Mouse (Mus musculus) liver, embryonic 16.5 days (tissue): ENCODE data around the gene Neurod2. TPM values are rescaled to one million over a fixed set of nuclear protein-coding genes. Genes with fewer than 3 reads are reported as not detected.
A peak's percentile ranks its signal among the peaks of the same experiment; 100 is the strongest.

ENCODE experiments used
- ATAC-seq: fragments of 200-750 bp; cut with Nextera tagmentation; 2 replicates; pipeline ENCODE4 v1.8.0; 2017; ENCODE audit warnings: low read depth, mild to moderate bottlenecking, moderate number of reproducible peaks, moderate library complexity
- H3K27ac ChIP-seq: fragments of 300-500 bp; sonication (generic); 2 replicates; pipeline ENCODE4 v1.5.1; 2014; ENCODE audit warnings: mild to moderate bottlenecking, low read length
- H3K27me3 ChIP-seq: fragments of 300-500 bp; sonication (generic); 2 replicates; pipeline ENCODE4 v1.6.1; 2014; ENCODE audit warnings: low read depth, low read length, mixed read lengths; ENCODE audit not compliant: control insufficient read depth, insufficient read depth
- H3K36me3 ChIP-seq: fragments of 300-500 bp; sonication (generic); 2 replicates; pipeline ENCODE4 v1.6.1; 2014; ENCODE audit warnings: mild to moderate bottlenecking; ENCODE audit not compliant: control insufficient read depth, insufficient read depth
- H3K4me1 ChIP-seq: fragments of 300-500 bp; sonication (generic); 2 replicates; pipeline ENCODE4 v1.6.1; 2014; ENCODE audit warnings: low read depth, low read length, mixed read lengths; ENCODE audit not compliant: control insufficient read depth
- H3K4me2 ChIP-seq: fragments of 300-500 bp; sonication (generic); 2 replicates; pipeline ENCODE4 v1.6.1; 2014; ENCODE audit warnings: low read depth, low read length, mixed read lengths
- H3K4me3 ChIP-seq: fragments of 300-500 bp; sonication (generic); 2 replicates; pipeline ENCODE4 v1.5.1; 2014; ENCODE audit warnings: low read depth, mild to moderate bottlenecking, low read length
- H3K9ac ChIP-seq: fragments of 300-500 bp; sonication (generic); 2 replicates; pipeline ENCODE4 v1.6.1; 2014; ENCODE audit warnings: low read depth, low read length
- H3K9me3 ChIP-seq: fragments of 300-500 bp; sonication (generic); replicated peaks from 2 replicates; pipeline ENCODE4 v1.6.1; 2016; ENCODE audit warnings: low read length; ENCODE audit not compliant: control insufficient read depth
- WGBS: fragments of 180-500 bp; shearing (Covaris S2); extraction: QIAGEN DNeasy Blood & Tissue Kit; methylation state at CpG from one replicate; pipeline ENCODE4 v1.1.7; 2014; ENCODE audit not compliant: insufficient replicate concordance; 5-methylcytosine and 5-hydroxymethylcytosine counted together
- polyA plus RNA-seq: library from polyadenylated mRNA; unstranded; fragments of >200 nt; fragmentation: Nextera tagmentation; extraction: Ambion mirVana; gene quantifications from 2 replicates; pipeline ENCODE4 v1.2.1, GENCODE M21; 2015

The Neurod2 gene
- polyA plus RNA-seq, 1 experiment from 2014 or later, result not detected

DNA sequence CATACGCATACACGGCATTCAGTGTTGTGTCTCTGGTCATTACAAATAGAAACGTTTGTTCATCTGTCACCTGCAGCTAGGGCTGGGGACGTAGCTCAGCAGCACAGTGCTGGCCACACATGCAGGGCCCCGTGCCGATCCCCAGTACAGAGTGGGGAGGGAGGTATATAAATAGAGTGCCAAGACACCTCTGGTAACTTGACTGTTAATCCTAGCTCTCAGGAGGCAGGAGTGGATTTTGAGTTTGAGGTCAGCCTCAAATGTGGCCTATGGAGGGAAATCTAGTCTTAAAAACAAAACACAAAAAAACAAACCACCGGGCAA lies 38.4 kb upstream of the Neurod2 start:
- peaks cover 7% of the 10 kb centered on the region for H3K4me1 ChIP-seq
- no peak overlapping the region for H3K4me2 ChIP-seq
- no peaks in the 10 kb centered on the region for H3K36me3 ChIP-seq
- no peaks in the 10 kb centered on the region for H3K27me3 ChIP-seq
- H3K27ac ChIP-seq, result no peak overlapping the region
- 77% methylated on average over 7 of the region's 7 CpGs for WGBS
- no peak overlapping the region for H3K9ac ChIP-seq
- H3K4me3 ChIP-seq, result no peak overlapping the region
- no peak for ATAC-seq
- H3K9me3 ChIP-seq, result no peaks in the 10 kb centered on the region

GRCm38 (mm10) chr11:98367171-98367862 lies 37.9 kb upstream of the Neurod2 start:
- no peaks in the 10 kb centered on the region for H3K9me3 ChIP-seq
- peaks cover 7% of the 10 kb centered on the region for H3K4me1 ChIP-seq
- no peak overlapping the region for H3K9ac ChIP-seq
- no peak overlapping the region for H3K4me3 ChIP-seq
- 66% methylated on average over 10 of the region's 10 CpGs for WGBS
- no peak overlapping the region for H3K27ac ChIP-seq
- no peak overlapping the region for H3K4me2 ChIP-seq
- no peaks in the 10 kb centered on the region for H3K36me3 ChIP-seq
- no peak for ATAC-seq
- H3K27me3 ChIP-seq, result no peaks in the 10 kb centered on the region

DNA sequence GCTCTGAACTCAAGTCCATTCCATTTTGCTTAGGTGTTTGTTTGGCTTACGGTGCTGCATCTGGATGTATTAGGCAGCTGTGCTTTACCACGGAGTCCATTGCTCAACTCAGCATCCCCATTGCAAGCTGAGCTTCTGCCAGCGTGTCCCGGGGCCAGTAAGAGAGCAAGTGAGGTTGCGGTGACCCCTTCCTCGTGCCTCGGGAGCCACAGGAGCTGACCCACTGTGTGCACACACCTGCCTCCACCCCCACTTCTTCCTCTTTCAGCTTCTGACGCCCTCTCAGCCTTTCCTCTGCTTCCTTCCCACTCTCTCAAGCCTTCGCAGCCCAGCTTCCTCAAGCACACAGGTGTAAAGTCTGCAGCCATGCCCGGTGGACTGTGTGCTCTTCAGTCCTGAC lies 36.8 kb upstream of the Neurod2 start:
- ATAC-seq, result no peak
- WGBS, result 35% methylated on average over 10 of the region's 10 CpGs
- H3K36me3 ChIP-seq, result no peaks in the 10 kb centered on the region

DNA sequence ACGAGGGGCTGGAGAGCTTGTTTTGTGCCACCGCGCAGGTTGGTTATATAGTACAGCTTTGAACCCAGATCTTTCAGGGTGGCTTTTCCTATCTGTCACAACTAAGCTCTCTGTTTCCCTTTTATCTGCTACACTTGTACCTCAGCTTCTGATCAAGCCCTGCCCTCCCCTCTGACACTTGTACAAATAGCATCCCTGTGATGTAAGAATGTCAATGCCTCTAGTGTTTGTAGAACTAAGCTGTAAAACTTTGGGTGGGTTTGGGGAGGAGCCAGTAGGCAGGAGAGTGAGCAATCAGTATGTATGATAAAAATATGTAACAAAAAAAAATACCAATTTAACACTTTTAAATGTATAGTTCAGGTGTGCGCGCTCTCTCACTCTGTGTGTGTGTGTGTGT lies 35.0 kb upstream of the Neurod2 start:
- no peaks in the 10 kb centered on the region for H3K9me3 ChIP-seq
- 75% methylated on average over 5 of the region's 5 CpGs for WGBS
- H3K36me3 ChIP-seq, result no peaks in the 10 kb centered on the region
- H3K27me3 ChIP-seq, result no peaks in the 10 kb centered on the region
- H3K4me2 ChIP-seq, result no peak overlapping the region
- peaks cover 16% of the 10 kb centered on the region for H3K4me1 ChIP-seq
- no peak overlapping the region for H3K4me3 ChIP-seq
- no peak overlapping the region for H3K27ac ChIP-seq
- no peak; the same call in 1 of the 2 replicates for ATAC-seq
- no peak overlapping the region for H3K9ac ChIP-seq

More for the DNA sequence above, 36.8 kb upstream of the Neurod2 start:
- no peak overlapping the region for H3K4me2 ChIP-seq
- H3K9ac ChIP-seq, result no peak overlapping the region
- no peak overlapping the region for H3K4me3 ChIP-seq
- no peak overlapping the region for H3K27ac ChIP-seq
- no peaks in the 10 kb centered on the region for H3K27me3 ChIP-seq
- H3K9me3 ChIP-seq, result no peaks in the 10 kb centered on the region
- H3K4me1 ChIP-seq, result peaks cover 10% of the 10 kb centered on the region

DNA sequence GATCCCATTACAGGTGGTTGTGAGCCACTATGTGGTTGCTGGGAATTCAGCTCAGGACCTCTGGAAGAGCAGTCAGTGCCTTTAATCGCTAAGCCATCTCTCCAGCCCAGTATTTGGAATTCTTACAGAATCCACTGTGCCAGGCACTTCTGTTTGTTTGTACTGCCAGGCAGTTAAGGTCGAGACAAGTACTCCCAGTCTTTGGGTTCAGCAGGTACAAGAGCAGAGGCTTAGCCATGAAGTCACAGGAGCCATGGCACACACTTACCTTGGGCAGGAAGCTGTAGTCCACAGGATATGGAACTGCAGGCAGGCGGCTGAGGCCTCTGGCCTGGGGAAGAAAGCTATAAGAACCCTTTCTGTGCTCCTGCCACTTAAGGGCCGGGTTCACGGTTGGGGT lies 34.4 kb upstream of the Neurod2 start:
- Histone ChIP-seq H3K36me3 (no peaks in the 10 kb centered on the region), H3K27me3 (no peaks in the 10 kb centered on the region), H3K4me3 (no peak overlapping the region), H3K4me1 (peaks cover 22% of the 10 kb centered on the region), H3K9me3 (no peaks in the 10 kb centered on the region), H3K27ac (no peak overlapping the region), H3K9ac (no peak overlapping the region), H3K4me2 (no peak overlapping the region)
- 66% methylated on average over 5 of the region's 5 CpGs for WGBS
- no peak for ATAC-seq

DNA sequence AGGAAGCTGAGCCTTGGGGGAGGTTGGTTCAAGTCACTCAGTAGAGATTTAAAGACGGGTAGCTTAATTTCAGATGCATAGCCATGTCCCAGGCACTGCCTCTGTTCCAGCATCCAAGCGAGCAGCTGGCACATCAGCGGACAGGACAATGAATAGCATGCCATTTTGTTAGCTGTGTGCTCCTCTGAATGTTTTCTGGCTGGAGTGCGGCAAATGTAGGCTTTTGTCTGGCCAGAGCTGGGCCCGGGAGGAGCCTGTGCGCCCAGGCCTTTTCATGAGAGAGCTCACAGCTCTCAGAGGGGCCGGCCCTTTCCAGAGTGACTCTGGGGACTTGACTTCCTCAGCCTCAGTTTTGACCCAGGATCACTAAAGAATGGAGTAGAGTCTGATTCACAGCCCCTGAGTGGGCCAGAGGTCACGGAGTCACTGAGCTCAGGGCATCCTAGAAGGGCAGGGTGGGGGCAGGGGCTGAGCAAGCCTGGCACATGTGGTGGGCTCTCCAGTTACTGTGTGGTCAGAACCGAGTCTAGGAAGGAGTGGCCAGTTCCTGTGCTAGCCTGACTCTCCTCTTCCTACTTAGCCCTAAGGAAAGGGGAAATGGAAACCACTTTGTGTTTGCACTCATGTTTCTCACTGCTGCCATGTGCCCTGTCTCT lies 31.5 kb upstream of the Neurod2 start:
- WGBS, result 51% methylated on average over 9 of the region's 9 CpGs
- H3K4me3 ChIP-seq, result no peak overlapping the region
- H3K27me3 ChIP-seq, result no peaks in the 10 kb centered on the region
- no peaks in the 10 kb centered on the region for H3K9me3 ChIP-seq
- ATAC-seq, result no peak
- no peaks in the 10 kb centered on the region for H3K36me3 ChIP-seq
- no peak overlapping the region for H3K9ac ChIP-seq
- peak overlapping the region; percentile 36 for H3K27ac ChIP-seq
- H3K4me2 ChIP-seq, result no peak overlapping the region
- H3K4me1 ChIP-seq, result peaks cover 37% of the 10 kb centered on the region

DNA sequence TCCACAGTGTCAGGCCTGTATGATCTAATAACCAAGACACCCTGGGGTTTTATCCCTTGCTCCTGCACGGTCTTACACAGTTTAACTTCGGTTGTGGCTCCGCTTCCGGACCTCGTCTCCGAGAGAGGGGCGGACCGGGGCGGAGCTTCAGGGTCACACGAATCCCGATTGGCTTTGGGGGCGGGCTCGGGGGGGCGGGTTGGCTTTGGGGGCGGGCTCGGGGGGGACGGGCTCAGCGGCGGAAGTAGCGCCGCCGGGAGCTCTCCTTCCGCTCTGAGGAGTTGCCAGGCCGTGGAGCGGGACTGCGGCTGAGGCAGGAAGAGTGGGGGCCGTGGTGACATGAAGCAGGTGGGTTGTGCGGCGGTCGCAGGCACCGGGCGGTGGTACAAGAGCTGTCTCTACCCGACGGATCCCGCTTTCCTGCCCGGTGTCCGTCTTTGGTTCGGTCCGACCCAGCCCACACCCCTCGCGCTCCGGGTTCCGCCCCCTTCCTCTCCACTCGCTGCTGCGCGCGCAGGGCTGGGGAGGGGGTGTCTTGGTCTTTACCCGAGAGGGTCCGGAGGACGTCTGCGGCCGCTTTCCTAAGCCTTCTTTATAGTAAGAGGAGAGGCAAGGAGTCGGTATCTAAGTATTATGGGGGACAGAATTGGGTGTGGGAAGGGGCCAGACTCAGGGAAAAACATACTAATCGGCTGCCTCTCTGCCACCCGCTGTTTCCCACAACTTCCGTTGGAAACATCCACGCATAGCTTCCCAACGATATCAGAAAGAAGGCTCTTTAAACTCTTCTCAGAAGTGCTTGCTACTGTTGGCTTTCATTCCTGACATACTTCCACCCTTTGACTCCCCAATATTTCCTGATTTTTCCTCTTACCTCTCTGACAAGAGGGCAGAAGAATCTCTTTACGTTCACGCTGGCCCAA lies 29.0 kb upstream of the Neurod2 start, which contains the start of gene Stard3:
Stard3 (plus strand) TSS at position 208 of the 923 bp plus-strand sequence.
- Histone ChIP-seq H3K9ac (peak within 1 kb of the TSS; percentile 79), H3K4me1 (peaks cover 34% of the 10 kb centered on the region), H3K4me3 (peak within 1 kb of the TSS; percentile 81), H3K27ac (peak within 1 kb of the TSS; percentile 69), H3K4me2 (peak within 1 kb of the TSS; percentile 72), H3K27me3 (peaks cover 4% of the 10 kb centered on the region; the same call in 1 of the 2 replicates), H3K9me3 (no peaks in the 10 kb centered on the region), H3K36me3 (no peaks in the 10 kb centered on the region)
- WGBS, result under 1% methylated on average over 58 of the region's 60 CpGs
- peak; percentile 88 for ATAC-seq

GRCm38 (mm10) chr11:98357396-98358160 lies 28.1 kb upstream of the Neurod2 start:
- 16% methylated on average over 13 of the region's 13 CpGs for WGBS
- peak overlapping the region; percentile 59 for H3K9ac ChIP-seq

More at GRCm38 (mm10) chr11:98357396-98358160, 28.1 kb upstream of the Neurod2 start:
- Histone ChIP-seq H3K36me3 (no peaks in the 10 kb centered on the region), H3K4me3 (peak overlapping the region; percentile 81), H3K4me2 (peak overlapping the region; percentile 72), H3K9me3 (no peaks in the 10 kb centered on the region), H3K27me3 (peaks cover 4% of the 10 kb centered on the region; the same call in 1 of the 2 replicates), H3K27ac (peak overlapping the region; percentile 32), H3K4me1 (peaks cover 34% of the 10 kb centered on the region)
- ATAC-seq, result no peak; the same call in 1 of the 2 replicates
